Mouse (Mus musculus): Measurements from ENCODE around the gene Atg10. TPM values are rescaled to one million over a fixed set of nuclear protein-coding genes. Genes with fewer than 3 reads are reported as not detected.
"Not testable (repeated sequence)": the region's sequence is repeated elsewhere in the genome, so short reads cannot be mapped to it uniquely, and the experiment has no call there.

The Atg10 gene
- polyA plus RNA-seq, 1 experiment from 2014 or later, result 21.5 TPM

- ChIA-PET CTCF (interaction anchor here (1.0 kb wide), 1 partner anchor 771 kb away, joined by 3 read pairs; no protein-coding TSS in a partner anchor), POLR2A (interaction anchor here (0.7 kb wide), 1 partner anchor 738 kb away, joined by 3 read pairs; no protein-coding TSS in a partner anchor)
- ATAC-seq (no peak), DNase-seq (ENCODE audit: low read depth, low spot score) (no peak)
- TF ChIP-seq CTCF (IDR thresholded peaks at IDR 0.05), result no peak
- no peaks in the 10 kb centered on the region for H3K27me3 ChIP-seq
- in situ Hi-C loops (cut with MboI; ENCODE audit: low pct_unique_long_range_greater_than_20kb), result loop anchor here (5.0 kb wide), 1 partner anchor 706 kb away; no protein-coding TSS in a partner anchor
These were observed 297.5 kb downstream of the Atg10 start for GRCm38 (mm10) chr13:90926125-90926765.

- CTCF ChIA-PET, result no interaction called here
- POLR2A ChIA-PET, result interaction anchor here (0.7 kb wide), 1 partner anchor 739 kb away, joined by 3 read pairs; no protein-coding TSS in a partner anchor
- no peaks in the 10 kb centered on the region for H3K27me3 ChIP-seq
- DNase-seq (ENCODE audit: low read depth, low spot score), result no peak
- ATAC-seq, result no peak
- no peak for TF ChIP-seq CTCF (IDR thresholded peaks at IDR 0.05)
- in situ Hi-C loops (cut with MboI; ENCODE audit: low pct_unique_long_range_greater_than_20kb), result loop anchor here (5.0 kb wide), 1 partner anchor 707 kb away; no protein-coding TSS in a partner anchor
These were observed 298.6 kb downstream of the Atg10 start for GRCm38 (mm10) chr13:90925191-90925590.

- TF ChIP-seq CTCF (IDR thresholded peaks at IDR 0.05), result no peak
These were observed 299.7 kb downstream of the Atg10 start for GRCm38 (mm10) chr13:90924072-90924471.

GRCm38 (mm10) chr13:90923617-90924016 is 300.2 kb downstream of the Atg10 start:
- POLR2A ChIA-PET, result interaction anchor here (0.7 kb wide), 1 partner anchor 725 kb away, joined by 3 read pairs; no protein-coding TSS in a partner anchor
- CTCF ChIA-PET; ATAC-seq; in situ Hi-C loops (cut with MboI; ENCODE audit: low pct_unique_long_range_greater_than_20kb); H3K27me3 ChIP-seq; DNase-seq (ENCODE audit: low read depth, low spot score): not testable (repeated sequence)

More at GRCm38 (mm10) chr13:90924072-90924471, 299.7 kb downstream of the Atg10 start:
- no peak for DNase-seq (ENCODE audit: low read depth, low spot score)
- ChIA-PET CTCF (no interaction called here), POLR2A (interaction anchor here (0.7 kb wide), 1 partner anchor 724 kb away, joined by 3 read pairs; no protein-coding TSS in a partner anchor)
- in situ Hi-C loops (cut with MboI; ENCODE audit: low pct_unique_long_range_greater_than_20kb), result no loop called here
- ATAC-seq, result no peak
- no peaks in the 10 kb centered on the region for H3K27me3 ChIP-seq

- DNase-seq (ENCODE audit: low read depth, low spot score) (peak; percentile 86), ATAC-seq (peak; percentile 93)
- ChIA-PET POLR2A (no interaction called here), CTCF (interaction anchor here (1.3 kb wide), 1 partner anchor 12 kb away, joined by 4 read pairs; no protein-coding TSS in a partner anchor)
- H3K27me3 ChIP-seq, result no peaks in the 10 kb centered on the region
- in situ Hi-C loops (cut with MboI; ENCODE audit: low pct_unique_long_range_greater_than_20kb), result no loop called here
- TF ChIP-seq CTCF (IDR thresholded peaks at IDR 0.05), result no peak
These were observed 300.8 kb downstream of the Atg10 start, which contains the start of gene Rps23 for GRCm38 (mm10) chr13:90922751-90923612. TSS of gene Rps23 (plus strand) at chr13:90922958.

- DNase-seq (ENCODE audit: low read depth, low spot score) (no peak), ATAC-seq (no peak)
- no peaks in the 10 kb centered on the region for H3K27me3 ChIP-seq
- ChIA-PET CTCF (no interaction called here), POLR2A (no interaction called here)
- in situ Hi-C loops (cut with MboI; ENCODE audit: low pct_unique_long_range_greater_than_20kb), result no loop called here
- TF ChIP-seq CTCF (IDR thresholded peaks at IDR 0.05), result no peak
These were observed 309.0 kb downstream of the Atg10 start for GRCm38 (mm10) chr13:90914721-90915120.

GRCm38 (mm10) chr13:90913675-90914192 is 310.0 kb downstream of the Atg10 start:
- TF ChIP-seq CTCF (IDR thresholded peaks at IDR 0.05), result no peak
- ChIA-PET CTCF (no interaction called here), POLR2A (no interaction called here)
- in situ Hi-C loops (cut with MboI; ENCODE audit: low pct_unique_long_range_greater_than_20kb), result no loop called here
- no peak for DNase-seq (ENCODE audit: low read depth, low spot score)
- H3K27me3 ChIP-seq, result no peaks in the 10 kb centered on the region
- ATAC-seq, result no peak

- POLR2A ChIA-PET, result no interaction called here
- no peaks in the 10 kb centered on the region for H3K27me3 ChIP-seq
- CTCF ChIA-PET, result interaction anchor here (0.8 kb wide), 1 partner anchor 1245 kb away, joined by 3 read pairs; no protein-coding TSS in a partner anchor
- DNase-seq (ENCODE audit: low read depth, low spot score), result no peak
- ATAC-seq, result no peak
- in situ Hi-C loops (cut with MboI; ENCODE audit: low pct_unique_long_range_greater_than_20kb), result no loop called here
- TF ChIP-seq CTCF (IDR thresholded peaks at IDR 0.05), result no peak
These were observed 310.8 kb downstream of the Atg10 start for GRCm38 (mm10) chr13:90912760-90913674.

GRCm38 (mm10) chr13:90907376-90907775 is 316.4 kb downstream of the Atg10 start:
- ChIA-PET POLR2A (no interaction called here), CTCF (no interaction called here)
- in situ Hi-C loops (cut with MboI; ENCODE audit: low pct_unique_long_range_greater_than_20kb), result no loop called here
- DNase-seq (ENCODE audit: low read depth, low spot score) (no peak), ATAC-seq (no peak)
- no peak for TF ChIP-seq CTCF (IDR thresholded peaks at IDR 0.05)
- H3K27me3 ChIP-seq, result peaks cover 3% of the 10 kb centered on the region

GRCm38 (mm10) chr13:90905176-90905575 is 318.6 kb downstream of the Atg10 start, which contains the start of gene Atp6ap1l:
TSS of gene Atp6ap1l (minus strand) at chr13:90905355.
- TF ChIP-seq CTCF (IDR thresholded peaks at IDR 0.05), result no peak
- ATAC-seq, result no peak

More at GRCm38 (mm10) chr13:90905176-90905575, 318.6 kb downstream of the Atg10 start, which contains the start of gene Atp6ap1l:
- peaks cover 3% of the 10 kb centered on the region for H3K27me3 ChIP-seq
- POLR2A ChIA-PET, result no interaction called here
- in situ Hi-C loops (cut with MboI; ENCODE audit: low pct_unique_long_range_greater_than_20kb), result no loop called here
- DNase-seq (ENCODE audit: low read depth, low spot score), result no peak
- CTCF ChIA-PET, result interaction anchor here (1.6 kb wide), 1 partner anchor 19 kb away, joined by 3 read pairs; no protein-coding TSS in a partner anchor

All from Patski (cell line).